Mouse (Mus musculus): Measurements from ENCODE around the gene Itga7.

DNA sequence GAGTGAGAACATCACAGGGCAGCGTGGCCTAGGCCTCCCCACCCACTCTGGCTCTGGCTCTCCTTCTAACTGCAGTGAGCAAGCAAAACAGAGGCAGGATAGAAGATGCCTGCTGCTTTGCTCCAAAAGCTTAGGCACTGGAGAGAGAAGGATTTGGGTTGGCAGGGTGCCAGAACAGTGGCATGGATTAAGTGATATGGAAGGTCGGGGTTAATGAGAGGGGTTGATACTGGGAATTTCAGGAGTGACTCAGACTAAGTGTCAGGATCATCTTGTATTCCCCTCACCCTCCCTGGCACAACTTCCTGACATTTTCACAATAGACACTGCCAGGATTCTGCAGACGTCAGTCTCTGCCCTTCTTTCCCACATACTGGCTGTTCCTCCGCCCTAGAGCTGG is 5.3 kb upstream of the Itga7 start:
- TF ChIP-seq CHD2 (IDR thresholded peaks at IDR 0.05; ENCODE audit: low read depth, low read length) (no peak), ZNF384 (IDR thresholded peaks at IDR 0.05; ENCODE audit: low read depth, low read length) (no peak)
